Mouse (Mus musculus) brown adipose tissue, adult 24 weeks (tissue): Measurements from ENCODE around the gene Gcnt1. TPM values are rescaled to one million over a fixed set of nuclear protein-coding genes. Genes with fewer than 3 reads are reported as not detected.

ENCODE experiments used
- H3K27ac ChIP-seq: fragments of 200-500 bp; replicated peaks from 2 replicates; pipeline ENCODE4 v1.5.1; 2012; ENCODE audit warnings: low read depth, mild to moderate bottlenecking, low read length
- H3K4me1 ChIP-seq: fragments of 200-500 bp; 2 replicates; pipeline ENCODE4 v1.6.1; 2012; ENCODE audit warnings: low read length, mixed read lengths; ENCODE audit not compliant: control insufficient read depth, insufficient read depth, insufficient read length
- H3K4me3 ChIP-seq: fragments of 200-500 bp; 2 replicates; pipeline ENCODE4 v1.5.1; 2012; ENCODE audit warnings: low read depth, mild to moderate bottlenecking, low read length, moderate library complexity; ENCODE audit not compliant: insufficient read depth
- polyA plus RNA-seq: library from polyadenylated mRNA; stranded (reverse); fragments of >200 nt; gene quantifications from 2 replicates; pipeline ENCODE4 v1.2.4, GENCODE M21; 2012; ENCODE audit not compliant: missing spikeins, insufficient read depth, insufficient read length

Gcnt1 gene
- polyA plus RNA-seq, 1 experiment: 0.83 TPM

DNA sequence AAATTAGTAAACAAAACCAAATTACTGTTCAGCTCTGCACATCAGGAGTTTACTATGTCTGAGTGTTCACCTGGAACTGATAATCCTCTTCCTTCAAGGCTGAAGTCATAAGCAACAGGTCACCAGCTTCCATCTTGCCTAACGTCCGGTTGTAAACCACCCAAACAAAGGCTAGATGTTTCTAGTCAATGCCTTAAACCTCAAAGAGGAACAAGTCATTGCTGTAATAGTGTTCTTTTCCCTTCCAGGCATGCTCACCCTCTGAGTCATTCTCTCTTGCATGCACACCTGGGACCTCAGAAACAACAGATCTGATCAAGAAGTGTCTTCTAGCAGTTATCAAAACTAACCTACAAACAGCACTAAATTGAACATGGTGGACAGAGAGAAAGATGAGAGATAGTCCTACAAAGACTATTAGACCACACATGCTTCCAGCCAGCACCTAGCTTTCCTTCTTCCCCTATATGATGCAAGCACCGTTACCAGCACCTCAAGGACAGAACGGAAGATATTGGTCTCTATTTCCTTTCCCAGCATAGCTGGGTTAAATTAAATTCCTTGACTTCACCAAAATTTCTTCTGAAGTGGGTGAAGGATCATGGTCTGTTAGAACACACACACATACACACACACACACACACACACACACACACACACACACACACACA is 94.1 kb downstream of the Gcnt1 start:
- no peaks in the 10 kb centered on the region for H3K4me1 ChIP-seq
- H3K4me3 ChIP-seq: no peak overlapping the region
- H3K27ac ChIP-seq: no peak overlapping the region

Other genes with a start within 250 kb of the Gcnt1 start
- 107 and 113 TPM in 2 replicates for gene Rfk, start 21.2 kb upstream of the Gcnt1 start, polyA plus RNA-seq